Mouse (Mus musculus) spleen, adult 2 months (tissue): ENCODE measurements around the gene Slc44a4.
"Not testable (repeated sequence)": the region's sequence is repeated elsewhere in the genome, so short reads cannot be mapped to it uniquely, and the experiment has no call there.

Experiments
- CTCF ChIP-seq: fragments of 200-500 bp; IDR thresholded peaks from 2 replicates; pipeline ENCODE4 v1.5.1; 2011; ENCODE audit warnings: mild to moderate bottlenecking, inconsistent platforms; ENCODE audit not compliant: insufficient read depth, insufficient read length, insufficient replicate concordance; ENCODE audit errors: extremely low read depth
- POLR2A ChIP-seq: fragments of 200-500 bp; IDR thresholded peaks from 2 replicates; pipeline ENCODE4 v1.6.1; 2011; ENCODE audit warnings: low read depth, low read length, inconsistent platforms

GRCm38 (mm10) chr17:34958734-34959129 is 44.5 kb downstream of the Slc44a4 start:
- TF ChIP-seq POLR2A, CTCF: not testable (repeated sequence)
